In the genomic region with DNA sequence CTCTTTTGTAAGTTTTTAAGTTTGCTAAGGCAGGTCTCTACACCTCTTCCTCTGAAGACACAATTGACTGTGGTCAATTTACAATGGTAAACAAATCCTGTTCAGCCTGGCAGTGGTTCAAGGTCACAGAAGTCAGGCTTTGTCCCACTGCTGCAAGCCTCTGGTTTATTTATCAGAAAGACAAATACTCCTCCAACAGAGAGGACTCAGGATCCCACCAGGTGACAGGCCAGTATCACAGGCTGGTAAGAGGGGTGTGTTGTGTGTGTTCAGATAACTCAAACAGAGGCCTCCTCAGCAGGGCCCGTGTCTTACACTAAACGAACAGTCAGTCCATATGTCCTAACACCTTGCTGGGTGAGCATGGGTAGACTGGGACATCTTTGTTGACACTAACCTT, we compare ENCODE assay signal across 25 mouse cellular contexts. TPM values are rescaled to one million over a fixed set of nuclear protein-coding genes. Genes with fewer than 3 reads are reported as not detected.
DNase-seq lines count a peak whose midpoint lies in the region; ATAC-seq and TF ChIP-seq lines count a peak whose summit lies in the region.
"Had no signal": no experiment of that assay in that cellular context is flagged by ENCODE, and none has a peak within 500 bp of the region (broad histone marks: within the 10 kb centered on the region; RNA-seq: fewer than 3 reads in every experiment).

No protein-coding gene starts in this region.

- 73% methylated on average over 2 of the region's 2 CpGs for WGBS in heart, embryonic 16.5 days
- WGBS in liver, postnatal 0 days (ENCODE audit: insufficient replicate concordance) = 64% methylated on average over 2 of the region's 2 CpGs
- 42% methylated on average over 2 of the region's 2 CpGs for WGBS in lung, adult 2 months

- H3K9ac ChIP-seq in heart, embryonic 16.5 days (ENCODE audit: low read length) = 0 out of 2 replicates have a peak overlapping the region, but pooled peaks have one; percentile 8
- H3K9ac ChIP-seq in ES-Bruce4 (ENCODE audit: low read depth, poor library complexity, severe bottlenecking) = no peak overlapping the region
- H3K9ac ChIP-seq in liver, postnatal 0 days (replicated peaks) = no peak overlapping the region
- H3K9ac ChIP-seq: embryonic facial prominence, embryonic 13.5 days; forebrain, embryonic 12.5 days; heart, embryonic 15.5 days; hindbrain, embryonic 15.5 days; intestine, embryonic 15.5 days; lung, embryonic 14.5 days; midbrain, embryonic 12.5 days had no signal

- H3K4me1 ChIP-seq in heart, embryonic 16.5 days (ENCODE audit: control insufficient read depth, insufficient read depth, low read length) = peaks cover 9% of the 10 kb centered on the region
- peaks cover 11% of the 10 kb centered on the region for H3K4me1 ChIP-seq in ES-Bruce4 (ENCODE audit: control insufficient read depth, insufficient read depth, low read length)
- peaks cover 19% of the 10 kb centered on the region for H3K4me1 ChIP-seq in liver, postnatal 0 days (ENCODE audit: insufficient read depth)
- no peaks in the 10 kb centered on the region for H3K4me1 ChIP-seq in lung, adult 2 months (ENCODE audit: control insufficient read depth, insufficient read depth, low read length)

- H3K36me3 ChIP-seq in heart, embryonic 16.5 days (ENCODE audit: control insufficient read depth, insufficient read depth) = peaks cover 88% of the 10 kb centered on the region
- peaks cover 81% of the 10 kb centered on the region for H3K36me3 ChIP-seq in ES-Bruce4 (ENCODE audit: control insufficient read depth, insufficient read depth, low read length, poor library complexity, severe bottlenecking)
- H3K36me3 ChIP-seq in liver, postnatal 0 days (replicated peaks; ENCODE audit: insufficient read depth, low read length) = peaks cover 96% of the 10 kb centered on the region

- TF ChIP-seq EP300 in ES-Bruce4 (IDR thresholded peaks at IDR 0.05; ENCODE audit: insufficient read depth, low read depth, low read length) = no peak
- TF ChIP-seq EP300 in liver, postnatal 0 days (IDR thresholded peaks at IDR 0.05; ENCODE audit: low read depth) = peak; percentile 56; the same call in 1 of the 2 replicates

- no peak for ATAC-seq in heart, embryonic 16.5 days (replicated peaks; ENCODE audit: extremely low read depth, insufficient read depth, low FRiP score)
- ATAC-seq in liver, postnatal 0 days = peak; percentile 80
- ATAC-seq: intestine, embryonic 15.5 days had no signal

- H3K9me3 ChIP-seq in heart, embryonic 16.5 days (replicated peaks; ENCODE audit: control insufficient read depth, low read length) = no peaks in the 10 kb centered on the region
- no peaks in the 10 kb centered on the region for H3K9me3 ChIP-seq in ES-Bruce4 (replicated peaks; ENCODE audit: control insufficient read depth, insufficient read depth, low read length, poor library complexity, severe bottlenecking)
- no peaks in the 10 kb centered on the region for H3K9me3 ChIP-seq in liver, postnatal 0 days (ENCODE audit: low read length)
- H3K9me3 ChIP-seq: embryonic facial prominence, embryonic 13.5 days; forebrain, embryonic 12.5 days; heart, embryonic 15.5 days; hindbrain, embryonic 15.5 days; intestine, embryonic 15.5 days; midbrain, embryonic 12.5 days had no signal

- no peak overlapping the region for H3K4me2 ChIP-seq in heart, embryonic 16.5 days (ENCODE audit: low read depth, low read length)
- no peak overlapping the region for H3K4me2 ChIP-seq in liver, postnatal 0 days (ENCODE audit: low read depth, low read length)
- H3K4me2 ChIP-seq: embryonic facial prominence, embryonic 13.5 days; forebrain, embryonic 12.5 days; heart, embryonic 15.5 days; hindbrain, embryonic 15.5 days; intestine, embryonic 15.5 days; lung, embryonic 14.5 days; midbrain, embryonic 12.5 days had no signal

- H3K27ac ChIP-seq in heart, embryonic 16.5 days (ENCODE audit: low read length) = no peak overlapping the region
- peak overlapping the region; percentile 67 for H3K27ac ChIP-seq in ES-Bruce4 (ENCODE audit: insufficient read depth, low read length)
- peak overlapping the region; percentile 78 for H3K27ac ChIP-seq in liver, postnatal 0 days (ENCODE audit: low read depth)
- H3K27ac ChIP-seq: embryonic facial prominence, embryonic 13.5 days; forebrain, embryonic 12.5 days; gastrocnemius, adult 2 months; heart, embryonic 15.5 days; hindbrain, embryonic 15.5 days; intestine, embryonic 15.5 days; layer of hippocampus, adult 2 months; midbrain, embryonic 12.5 days; stomach, postnatal 0 days had no signal

- TF ChIP-seq CTCF in ES-Bruce4 (IDR thresholded peaks at IDR 0.05; ENCODE audit: low read depth, low read length) = no peak
- TF ChIP-seq CTCF in liver, postnatal 0 days (IDR thresholded peaks at IDR 0.05; ENCODE audit: low read depth) = no peak
- no peak for TF ChIP-seq CTCF in lung, adult 2 months (IDR thresholded peaks at IDR 0.05; ENCODE audit: insufficient read depth, low read length)

- no peak for DNase-seq in heart, adult 8-10 months (ENCODE audit: low spot score)
- DNase-seq in R1 (ENCODE audit: low read depth, low spot score) = peak; percentile 91
- peak; percentile 50 for DNase-seq in liver, postnatal 0 days
- DNase-seq in lung, adult 2 months = no peak
- no peak for DNase-seq in gastrocnemius, adult 18-20 months (ENCODE audit: low spot score)
- DNase-seq: cerebellum, adult 8-10 months; cerebellum, postnatal 36 days; embryo, embryonic 11 days; gastrocnemius, adult 2 months; heart, adult 11 months; kidney, adult 9 months; kidney, postnatal 25 days; layer of hippocampus, postnatal 36 days; lung, embryonic 14.5 days had no signal

- no peak for TF ChIP-seq POLR2A in ES-Bruce4 (IDR thresholded peaks at IDR 0.05; ENCODE audit: insufficient read depth, low read length)
- TF ChIP-seq POLR2A in lung, adult 2 months (IDR thresholded peaks at IDR 0.05; ENCODE audit: borderline replicate concordance, extremely low read depth, low read depth, low read length) = no peak

- H3K27me3 ChIP-seq in heart, embryonic 16.5 days (ENCODE audit: control insufficient read depth, insufficient read depth, low read length) = no peaks in the 10 kb centered on the region
- H3K27me3 ChIP-seq in ES-Bruce4 (ENCODE audit: control insufficient read depth, insufficient read depth, low read length, poor library complexity, severe bottlenecking) = no peaks in the 10 kb centered on the region
- H3K27me3 ChIP-seq in liver, postnatal 0 days (ENCODE audit: insufficient read depth, low read length) = no peaks in the 10 kb centered on the region
- H3K27me3 ChIP-seq: embryonic facial prominence, embryonic 13.5 days; forebrain, embryonic 12.5 days; heart, embryonic 15.5 days; hindbrain, embryonic 15.5 days; intestine, embryonic 15.5 days; midbrain, embryonic 12.5 days had no signal

- no peak overlapping the region for H3K4me3 ChIP-seq in heart, embryonic 16.5 days (ENCODE audit: low read length)
- H3K4me3 ChIP-seq in ES-Bruce4 (ENCODE audit: low read depth, low read length) = no peak overlapping the region
- no peak overlapping the region for H3K4me3 ChIP-seq in liver, postnatal 0 days (ENCODE audit: low read depth, low read length)
- no peak overlapping the region for H3K4me3 ChIP-seq in lung, adult 2 months (replicated peaks; ENCODE audit: extremely low read depth, low read depth, low read length)
- H3K4me3 ChIP-seq: embryonic facial prominence, embryonic 13.5 days; erythroblast, embryonic 14.5 days; forebrain, embryonic 12.5 days; gastrocnemius, adult 2 months; heart, embryonic 15.5 days; hindbrain, embryonic 15.5 days; intestine, embryonic 15.5 days; layer of hippocampus, adult 2 months; midbrain, embryonic 12.5 days had no signal

RNA-seq across cellular contexts. Expression of a gene that starts 6.2 kb away (rescaled TPM):
- 3,677 and 4,254 TPM in 2 replicates for polyA plus RNA-seq in heart, embryonic 16.5 days (2015; fragmentation: Nextera tagmentation; extraction: Ambion mirVana)
- 1,000 to 10,000 TPM; 4,410 to 5,784 (median 5,238) TPM for total RNA-seq in heart, adult 8-10 months (2022)
- polyA plus RNA-seq in ES-Bruce4 (2011; ENCODE audit: insufficient read depth, insufficient read length, low read depth, missing spikeins) = 933 and 990 TPM in 2 replicates
- 1,355 and 1,565 TPM in 2 replicates for polyA plus RNA-seq in liver, postnatal 0 days (2015; fragmentation: Nextera tagmentation; extraction: Ambion mirVana)
- polyA plus RNA-seq in lung, adult 2 months (2012; rRNA removed) = 1,317 and 1,826 TPM in 2 replicates
- over 10,000 TPM in 1 of 2 experiments, 1,000 to 10,000 TPM in 1; 8,476 to 11,435 TPM for total RNA-seq in gastrocnemius, adult 18-20 months (2021)

RNA-seq across cellular contexts. Expression of a gene that starts 19.0 kb away (rescaled TPM):
- 97.4 and 99.3 TPM in 2 replicates for polyA plus RNA-seq in heart, embryonic 16.5 days (2015; fragmentation: Nextera tagmentation; extraction: Ambion mirVana)
- 10 to 100 TPM; 14.3 to 18.7 (median 15.6) TPM for total RNA-seq in heart, adult 8-10 months (2022)
- 383 and 401 TPM in 2 replicates for polyA plus RNA-seq in ES-Bruce4 (2011; ENCODE audit: insufficient read depth, insufficient read length, low read depth, missing spikeins)
- 33.5 and 39.1 TPM in 2 replicates for polyA plus RNA-seq in liver, postnatal 0 days (2015; fragmentation: Nextera tagmentation; extraction: Ambion mirVana)
- 15.5 and 34.2 TPM in 2 replicates for polyA plus RNA-seq in lung, adult 2 months (2012; rRNA removed)
- 1 to 10 TPM; 6.5 to 8.2 TPM for total RNA-seq in gastrocnemius, adult 18-20 months (2021)

RNA-seq across cellular contexts. Expression of a gene that starts 19.1 kb away (rescaled TPM):
- 270 and 281 TPM in 2 replicates for polyA plus RNA-seq in heart, embryonic 16.5 days (2015; fragmentation: Nextera tagmentation; extraction: Ambion mirVana)
- total RNA-seq in heart, adult 8-10 months (2022) = 100 to 1,000 TPM; 313 to 324 (median 318) TPM
- 113 TPM in 2 replicates for polyA plus RNA-seq in ES-Bruce4 (2011; ENCODE audit: insufficient read depth, insufficient read length, low read depth, missing spikeins)
- 210 and 215 TPM in 2 replicates for polyA plus RNA-seq in liver, postnatal 0 days (2015; fragmentation: Nextera tagmentation; extraction: Ambion mirVana)
- polyA plus RNA-seq in lung, adult 2 months (2012; rRNA removed) = 30.1 and 39.4 TPM in 2 replicates
- 100 to 1,000 TPM; 212 to 229 TPM for total RNA-seq in gastrocnemius, adult 18-20 months (2021)

RNA-seq across cellular contexts. Expression of a gene that starts 27.4 kb away (rescaled TPM):
- 11.7 and 13.2 TPM in 2 replicates for polyA plus RNA-seq in heart, embryonic 16.5 days (2015; fragmentation: Nextera tagmentation; extraction: Ambion mirVana)
- total RNA-seq in heart, adult 8-10 months (2022) = 10 to 100 TPM in 2 of 4 experiments, 1 to 10 TPM in 2; 5.2 to 11.9 (median 9.4) TPM
- 8.3 and 9.9 TPM in 2 replicates for polyA plus RNA-seq in ES-Bruce4 (2011; ENCODE audit: insufficient read depth, insufficient read length, low read depth, missing spikeins)
- polyA plus RNA-seq in liver, postnatal 0 days (2015; fragmentation: Nextera tagmentation; extraction: Ambion mirVana) = 4.2 and 4.8 TPM in 2 replicates
- 45.0 and 51.0 TPM in 2 replicates for polyA plus RNA-seq in lung, adult 2 months (2012; rRNA removed)
- 1 to 10 TPM; 5.8 to 6.3 TPM for total RNA-seq in gastrocnemius, adult 18-20 months (2021)

RNA-seq across cellular contexts. Expression of a gene that starts 40.8 kb away (rescaled TPM):
- polyA plus RNA-seq in heart, embryonic 16.5 days (2015; fragmentation: Nextera tagmentation; extraction: Ambion mirVana) = 45.0 and 45.8 TPM in 2 replicates
- total RNA-seq in heart, adult 8-10 months (2022) = 10 to 100 TPM; 16.5 to 21.5 (median 20.3) TPM
- polyA plus RNA-seq in ES-Bruce4 (2011; ENCODE audit: insufficient read depth, insufficient read length, low read depth, missing spikeins) = 75.1 and 78.4 TPM in 2 replicates
- 23.2 and 24.8 TPM in 2 replicates for polyA plus RNA-seq in liver, postnatal 0 days (2015; fragmentation: Nextera tagmentation; extraction: Ambion mirVana)
- 10.1 and 13.6 TPM in 2 replicates for polyA plus RNA-seq in lung, adult 2 months (2012; rRNA removed)
- total RNA-seq in gastrocnemius, adult 18-20 months (2021) = 10 to 100 TPM; 16.3 to 17.7 TPM

Comparison
In these comparisons a context has a peak if more than half of its experiments do, and no peak if none do; other contexts are left out.
1. DNase-seq: peak in R1 (single experiment) and liver, postnatal 0 days (single experiment); none in heart, adult 8-10 months (single experiment), lung, adult 2 months (single experiment) and gastrocnemius, adult 18-20 months (single experiment).